Mouse (Mus musculus): ENCODE data around the gene Cchcr1. TPM values are rescaled to one million over a fixed set of nuclear protein-coding genes. Genes with fewer than 3 reads are reported as not detected.

Cchcr1 gene
- polyA plus RNA-seq, 1 experiment from 2014 or later, result 3.5 TPM

GRCm38 (mm10) chr17:35569091-35569944 lies 52.4 kb downstream of the Cchcr1 start:
- no peaks in the 10 kb centered on the region for H3K9me3 ChIP-seq (ENCODE audit: low read length)
- H3K36me3 ChIP-seq (replicated peaks; ENCODE audit: insufficient read depth, low read length), result no peaks in the 10 kb centered on the region
- no peak overlapping the region for H3K9ac ChIP-seq (replicated peaks)
- DNase-seq (no peak), ATAC-seq (no peak)
- H3K27ac ChIP-seq (ENCODE audit: low read depth), result no peak overlapping the region
- WGBS (ENCODE audit: insufficient replicate concordance), result 5% methylated on average over 27 of the region's 28 CpGs
- 0 out of 2 replicates have a peak overlapping the region, but pooled peaks have one; percentile 18 for H3K4me2 ChIP-seq (ENCODE audit: low read depth, low read length)
- no peak for TF ChIP-seq CTCF (IDR thresholded peaks at IDR 0.05; ENCODE audit: low read depth)
- no peak for TF ChIP-seq EP300 (IDR thresholded peaks at IDR 0.05; ENCODE audit: low read depth)
- no peak overlapping the region for H3K4me3 ChIP-seq (ENCODE audit: low read depth, low read length)
- H3K4me1 ChIP-seq (ENCODE audit: insufficient read depth), result no peaks in the 10 kb centered on the region
- peaks cover 26% of the 10 kb centered on the region for H3K27me3 ChIP-seq (ENCODE audit: insufficient read depth, low read length)

- peaks cover 26% of the 10 kb centered on the region for H3K27me3 ChIP-seq (ENCODE audit: insufficient read depth, low read length)
- H3K9me3 ChIP-seq (ENCODE audit: low read length), result no peaks in the 10 kb centered on the region
- no peak overlapping the region for H3K27ac ChIP-seq (ENCODE audit: low read depth)
- no peak for ATAC-seq
- H3K9ac ChIP-seq (replicated peaks), result no peak overlapping the region
- no peak overlapping the region for H3K4me3 ChIP-seq (ENCODE audit: low read depth, low read length)
- TF ChIP-seq EP300 (IDR thresholded peaks at IDR 0.05; ENCODE audit: low read depth) (no peak), CTCF (IDR thresholded peaks at IDR 0.05; ENCODE audit: low read depth) (no peak)
- no peaks in the 10 kb centered on the region for H3K4me1 ChIP-seq (ENCODE audit: insufficient read depth)
- WGBS (ENCODE audit: insufficient replicate concordance), result 78% methylated on average over 14 of the region's 14 CpGs
- no peak overlapping the region for H3K4me2 ChIP-seq (ENCODE audit: low read depth, low read length)
- no peaks in the 10 kb centered on the region for H3K36me3 ChIP-seq (replicated peaks; ENCODE audit: insufficient read depth, low read length)
- DNase-seq, result no peak
These were observed 53.9 kb downstream of the Cchcr1 start for GRCm38 (mm10) chr17:35570836-35571235.

GRCm38 (mm10) chr17:35571477-35571876 lies 54.6 kb downstream of the Cchcr1 start:
- Histone ChIP-seq H3K27me3 (ENCODE audit: insufficient read depth, low read length) (peaks cover 26% of the 10 kb centered on the region), H3K36me3 (replicated peaks; ENCODE audit: insufficient read depth, low read length) (no peaks in the 10 kb centered on the region), H3K4me1 (ENCODE audit: insufficient read depth) (no peaks in the 10 kb centered on the region), H3K4me2 (ENCODE audit: low read depth, low read length) (no peak overlapping the region), H3K4me3 (ENCODE audit: low read depth, low read length) (no peak overlapping the region), H3K9ac (replicated peaks) (no peak overlapping the region), H3K9me3 (ENCODE audit: low read length) (no peaks in the 10 kb centered on the region), H3K27ac (ENCODE audit: low read depth) (no peak overlapping the region)
- DNase-seq, result no peak
- WGBS (ENCODE audit: insufficient replicate concordance), result 90% methylated on average over 7 of the region's 7 CpGs
- no peak for TF ChIP-seq CTCF (IDR thresholded peaks at IDR 0.05; ENCODE audit: low read depth)
- TF ChIP-seq EP300 (IDR thresholded peaks at IDR 0.05; ENCODE audit: low read depth), result no peak
- ATAC-seq, result no peak

GRCm38 (mm10) chr17:35578211-35578610 lies 61.3 kb downstream of the Cchcr1 start:
- Histone ChIP-seq H3K27me3 (ENCODE audit: insufficient read depth, low read length) (no peaks in the 10 kb centered on the region), H3K4me1 (ENCODE audit: insufficient read depth) (no peaks in the 10 kb centered on the region), H3K4me2 (ENCODE audit: low read depth, low read length) (no peak overlapping the region), H3K27ac (ENCODE audit: low read depth) (no peak overlapping the region), H3K36me3 (replicated peaks; ENCODE audit: insufficient read depth, low read length) (no peaks in the 10 kb centered on the region), H3K4me3 (ENCODE audit: low read depth, low read length) (no peak overlapping the region), H3K9me3 (ENCODE audit: low read length) (no peaks in the 10 kb centered on the region), H3K9ac (replicated peaks) (no peak overlapping the region)
- WGBS (ENCODE audit: insufficient replicate concordance), result 20% methylated on average over 6 of the region's 6 CpGs
- peak; percentile 88 for DNase-seq
- TF ChIP-seq CTCF (IDR thresholded peaks at IDR 0.05; ENCODE audit: low read depth) (peak; percentile 100), EP300 (IDR thresholded peaks at IDR 0.05; ENCODE audit: low read depth) (no peak)
- peak; percentile 71 for ATAC-seq

Other genes with a start within 250 kb of the Cchcr1 start
- gene H2-Q1, start 196.7 kb upstream of the Cchcr1 start, polyA plus RNA-seq (2015; fragmentation: Nextera tagmentation; extraction: Ambion mirVana), result 0.07 and 0.17 TPM in 2 replicates
- gene H2-Q2, start 174.9 kb upstream of the Cchcr1 start, polyA plus RNA-seq (2015; fragmentation: Nextera tagmentation; extraction: Ambion mirVana), result 4.9 and 5.3 TPM in 2 replicates
- 4.1 and 5.6 TPM in 2 replicates for gene H2-Q4, start 137.5 kb upstream of the Cchcr1 start, polyA plus RNA-seq (2015; fragmentation: Nextera tagmentation; extraction: Ambion mirVana)
- 3.7 TPM in 2 replicates for gene H2-Q6, start 92.2 kb upstream of the Cchcr1 start, polyA plus RNA-seq (2015; fragmentation: Nextera tagmentation; extraction: Ambion mirVana)
- 7.5 and 7.9 TPM in 2 replicates for gene H2-Q7, start 77.9 kb upstream of the Cchcr1 start, polyA plus RNA-seq (2015; fragmentation: Nextera tagmentation; extraction: Ambion mirVana)
- gene H2-Q10, start 47.0 kb upstream of the Cchcr1 start, polyA plus RNA-seq (2015; fragmentation: Nextera tagmentation; extraction: Ambion mirVana), result 621 and 683 TPM in 2 replicates
- gene Pou5f1, start 11.1 kb upstream of the Cchcr1 start, polyA plus RNA-seq (2015; fragmentation: Nextera tagmentation; extraction: Ambion mirVana), result not detected in 2 replicates
- gene Tcf19, start 276 bp upstream of the Cchcr1 start, polyA plus RNA-seq (2015; fragmentation: Nextera tagmentation; extraction: Ambion mirVana), result 19.6 and 20.6 TPM in 2 replicates
- gene Psors1c2, start 16.1 kb downstream of the Cchcr1 start, polyA plus RNA-seq (2015; fragmentation: Nextera tagmentation; extraction: Ambion mirVana), result 0.13 TPM in 1 of 2 replicates, not detected in the other
- not detected in 2 replicates for gene Cdsn, start 35.0 kb downstream of the Cchcr1 start, polyA plus RNA-seq (2015; fragmentation: Nextera tagmentation; extraction: Ambion mirVana)
- gene 2300002M23Rik, start 50.4 kb downstream of the Cchcr1 start, polyA plus RNA-seq (2015; fragmentation: Nextera tagmentation; extraction: Ambion mirVana), result not detected in 2 replicates
- not detected in 2 replicates for gene Sfta2, start 84.4 kb downstream of the Cchcr1 start, polyA plus RNA-seq (2015; fragmentation: Nextera tagmentation; extraction: Ambion mirVana)
- not detected in 2 replicates for gene Gm9573, start 109.5 kb downstream of the Cchcr1 start, polyA plus RNA-seq (2015; fragmentation: Nextera tagmentation; extraction: Ambion mirVana)
- not detected in 2 replicates for gene Mucl3, start 126.6 kb downstream of the Cchcr1 start, polyA plus RNA-seq (2015; fragmentation: Nextera tagmentation; extraction: Ambion mirVana)
- gene Vars2, start 150.5 kb downstream of the Cchcr1 start, polyA plus RNA-seq (2015; fragmentation: Nextera tagmentation; extraction: Ambion mirVana), result 4.6 and 5.0 TPM in 2 replicates
- 14.1 and 15.2 TPM in 2 replicates for gene Gtf2h4, start 156.6 kb downstream of the Cchcr1 start, polyA plus RNA-seq (2015; fragmentation: Nextera tagmentation; extraction: Ambion mirVana)
- gene Ddr1, start 187.5 kb downstream of the Cchcr1 start, polyA plus RNA-seq (2015; fragmentation: Nextera tagmentation; extraction: Ambion mirVana), result 2.2 and 2.3 TPM in 2 replicates